Mouse (Mus musculus) midbrain, embryonic 10.5 days (tissue): ENCODE results near the gene Asna1. TPM values are rescaled to one million over a fixed set of nuclear protein-coding genes. Genes with fewer than 3 reads are reported as not detected.

Experiments used
- DNase-seq: peaks from one replicate; pipeline ENCODE4 v3.0.0-alpha.2; 2017; ENCODE audit warnings: low spot score
- H3K27ac ChIP-seq: fragments of 300-500 bp; sonication (generic); replicated peaks from 2 replicates; pipeline ENCODE4 v1.5.1; 2016; ENCODE audit warnings: mild to moderate bottlenecking
- H3K27me3 ChIP-seq: fragments of 300-500 bp; sonication (generic); 2 replicates; pipeline ENCODE4 v1.6.1; 2016; ENCODE audit warnings: low read depth, mild to moderate bottlenecking; ENCODE audit not compliant: poor library complexity, severe bottlenecking
- H3K36me3 ChIP-seq: fragments of 300-500 bp; sonication (generic); 2 replicates; pipeline ENCODE4 v1.6.1; 2016; ENCODE audit warnings: mild to moderate bottlenecking, moderate library complexity
- H3K4me1 ChIP-seq: fragments of 300-500 bp; sonication (generic); 2 replicates; pipeline ENCODE4 v1.6.1; 2016
- H3K4me3 ChIP-seq: fragments of 300-500 bp; sonication (generic); 2 replicates; pipeline ENCODE4 v1.5.1; 2016; ENCODE audit warnings: mild to moderate bottlenecking, moderate library complexity
- H3K9me3 ChIP-seq: fragments of 300-500 bp; sonication (generic); replicated peaks from 2 replicates; pipeline ENCODE4 v1.6.1; 2016; ENCODE audit warnings: mild to moderate bottlenecking
- WGBS: fragments of 180-500 bp; shearing (Covaris S2); methylation state at CpG from one replicate; pipeline ENCODE4 v1.1.7; 2016; 5-methylcytosine and 5-hydroxymethylcytosine counted together
- microRNA-seq: library from miRNA; unstranded; fragments of <30 nt; microRNA quantifications from one replicate; pipeline ENCODE4, GENCODE M21; 2017
- polyA plus RNA-seq: library from polyadenylated mRNA; unstranded; fragments of >200 nt; fragmentation: Nextera tagmentation; extraction: Ambion mirVana; gene quantifications from 2 replicates; pipeline ENCODE4 v1.2.1, GENCODE M21; 2016

Gene Asna1
- polyA plus RNA-seq, 1 experiment from 2014 or later, result 160 TPM

GRCm38 (mm10) chr8:84974543-84975142, 50.4 kb downstream of the Asna1 start:
- Histone ChIP-seq H3K36me3 (peaks cover 48% of the 10 kb centered on the region), H3K4me1 (peaks cover 65% of the 10 kb centered on the region)
- 82% methylated on average over 8 of the region's 8 CpGs for WGBS

DNA sequence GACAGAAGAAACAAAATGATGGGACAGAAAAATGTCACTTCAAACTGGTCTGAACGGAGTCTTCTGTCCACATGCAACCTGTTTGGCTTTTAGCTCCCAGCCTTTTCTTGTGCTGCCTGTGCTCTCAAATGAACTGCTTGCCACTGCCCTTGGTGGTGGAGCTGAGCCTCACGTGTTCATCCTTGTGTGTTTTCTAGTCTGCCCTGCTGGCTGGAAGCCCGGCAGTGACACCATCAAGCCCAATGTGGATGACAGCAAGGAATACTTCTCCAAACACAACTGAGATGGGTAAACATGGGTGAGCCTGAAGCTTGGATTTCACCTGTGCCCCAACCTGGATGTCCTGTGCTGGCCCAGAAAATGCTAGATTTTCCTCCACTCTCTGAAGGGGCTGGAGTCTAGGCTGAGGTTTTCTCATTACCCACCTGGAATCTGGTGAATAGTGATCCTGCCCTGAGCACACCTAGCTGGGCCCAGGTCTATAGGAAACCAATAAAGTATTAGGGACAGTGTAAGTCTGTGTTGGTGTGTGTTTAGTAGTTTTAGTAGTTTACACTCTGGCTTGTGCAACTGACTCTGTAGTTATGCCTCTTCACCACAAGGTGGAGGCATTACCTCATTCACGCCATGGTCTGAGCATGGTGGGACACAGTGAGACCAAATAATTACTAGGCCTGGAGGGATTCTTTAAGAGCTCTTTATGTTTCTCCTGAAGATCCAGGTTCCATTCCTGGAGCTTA, 51.1 kb downstream of the Asna1 start:
- WGBS, result 70% methylated on average over 4 of the region's 4 CpGs

More at GRCm38 (mm10) chr8:84974543-84975142, 50.4 kb downstream of the Asna1 start:
- no peak overlapping the region for H3K27ac ChIP-seq
- DNase-seq, result no peak
- H3K9me3 ChIP-seq, result no peaks in the 10 kb centered on the region
- H3K27me3 ChIP-seq, result peaks cover 31% of the 10 kb centered on the region
- H3K4me3 ChIP-seq, result no peak overlapping the region

DNA sequence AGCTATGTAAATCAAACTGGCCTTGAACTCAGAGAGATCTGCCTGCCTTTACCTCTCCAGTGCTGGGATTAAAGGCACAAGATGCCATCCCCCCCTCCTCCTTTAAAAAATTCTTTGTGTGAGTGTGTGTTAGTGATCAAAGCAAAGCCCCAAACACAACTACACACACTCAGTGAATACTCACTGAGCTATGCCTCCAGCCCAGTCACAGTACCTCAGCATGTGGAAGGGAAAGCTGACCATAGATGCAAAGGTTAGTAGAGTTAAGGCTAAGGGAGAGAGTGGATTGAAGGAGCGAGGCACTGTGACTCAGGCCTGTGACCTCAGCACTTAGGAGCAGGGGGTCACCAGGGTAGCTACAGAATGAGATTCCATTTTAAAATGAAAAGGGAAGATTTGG, 52.0 kb downstream of the Asna1 start:
- no peak overlapping the region for H3K27ac ChIP-seq
- WGBS, result 91% methylated on average over 1 of the region's 1 CpGs
- no peaks in the 10 kb centered on the region for H3K9me3 ChIP-seq
- H3K4me1 ChIP-seq, result peaks cover 60% of the 10 kb centered on the region
- no peak overlapping the region for H3K4me3 ChIP-seq
- DNase-seq, result no peak
- peaks cover 48% of the 10 kb centered on the region for H3K36me3 ChIP-seq
- peaks cover 15% of the 10 kb centered on the region for H3K27me3 ChIP-seq

More for the DNA sequence above, 51.1 kb downstream of the Asna1 start:
- DNase-seq, result no peak
- no peak overlapping the region for H3K27ac ChIP-seq
- peaks cover 24% of the 10 kb centered on the region for H3K27me3 ChIP-seq
- H3K4me1 ChIP-seq, result peaks cover 60% of the 10 kb centered on the region
- no peak overlapping the region for H3K4me3 ChIP-seq
- H3K9me3 ChIP-seq, result no peaks in the 10 kb centered on the region
- H3K36me3 ChIP-seq, result peaks cover 48% of the 10 kb centered on the region

DNA sequence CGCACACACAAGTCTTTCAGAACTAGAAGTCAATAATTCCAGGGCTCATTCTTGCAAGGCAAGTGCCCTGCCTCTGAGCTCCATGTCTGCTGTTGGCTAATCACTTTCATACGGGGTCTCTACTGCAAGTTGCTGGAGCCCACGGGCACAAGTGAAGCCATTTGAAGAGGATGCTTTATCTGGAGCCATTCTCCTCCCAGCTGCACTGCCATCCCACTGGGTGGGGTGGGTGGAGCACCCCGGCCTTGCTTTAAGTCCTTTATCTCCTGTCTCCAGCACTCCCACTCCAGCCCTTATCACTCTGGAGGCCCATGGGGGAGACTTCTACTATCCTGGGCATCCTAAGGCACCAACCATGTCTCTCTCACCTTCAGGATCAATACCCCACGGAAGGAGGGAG, 54.2 kb downstream of the Asna1 start:
- Histone ChIP-seq H3K4me3 (peak overlapping the region; percentile 91), H3K27ac (peak overlapping the region; percentile 98), H3K4me1 (peaks cover 57% of the 10 kb centered on the region)

GRCm38 (mm10) chr8:84970135-84970790, 54.8 kb downstream of the Asna1 start:
- Histone ChIP-seq H3K27me3 (no peaks in the 10 kb centered on the region), H3K9me3 (no peaks in the 10 kb centered on the region), H3K4me3 (peak overlapping the region; percentile 91), H3K27ac (peak overlapping the region; percentile 98), H3K4me1 (peaks cover 56% of the 10 kb centered on the region), H3K36me3 (peaks cover 51% of the 10 kb centered on the region)
- no peak for DNase-seq
- 22% methylated on average over 21 of the region's 21 CpGs for WGBS

More for the DNA sequence above, 54.2 kb downstream of the Asna1 start:
- H3K27me3 ChIP-seq, result no peaks in the 10 kb centered on the region
- H3K36me3 ChIP-seq, result peaks cover 52% of the 10 kb centered on the region
- DNase-seq, result no peak
- H3K9me3 ChIP-seq, result no peaks in the 10 kb centered on the region
- WGBS, result 73% methylated on average over 5 of the region's 5 CpGs

DNA sequence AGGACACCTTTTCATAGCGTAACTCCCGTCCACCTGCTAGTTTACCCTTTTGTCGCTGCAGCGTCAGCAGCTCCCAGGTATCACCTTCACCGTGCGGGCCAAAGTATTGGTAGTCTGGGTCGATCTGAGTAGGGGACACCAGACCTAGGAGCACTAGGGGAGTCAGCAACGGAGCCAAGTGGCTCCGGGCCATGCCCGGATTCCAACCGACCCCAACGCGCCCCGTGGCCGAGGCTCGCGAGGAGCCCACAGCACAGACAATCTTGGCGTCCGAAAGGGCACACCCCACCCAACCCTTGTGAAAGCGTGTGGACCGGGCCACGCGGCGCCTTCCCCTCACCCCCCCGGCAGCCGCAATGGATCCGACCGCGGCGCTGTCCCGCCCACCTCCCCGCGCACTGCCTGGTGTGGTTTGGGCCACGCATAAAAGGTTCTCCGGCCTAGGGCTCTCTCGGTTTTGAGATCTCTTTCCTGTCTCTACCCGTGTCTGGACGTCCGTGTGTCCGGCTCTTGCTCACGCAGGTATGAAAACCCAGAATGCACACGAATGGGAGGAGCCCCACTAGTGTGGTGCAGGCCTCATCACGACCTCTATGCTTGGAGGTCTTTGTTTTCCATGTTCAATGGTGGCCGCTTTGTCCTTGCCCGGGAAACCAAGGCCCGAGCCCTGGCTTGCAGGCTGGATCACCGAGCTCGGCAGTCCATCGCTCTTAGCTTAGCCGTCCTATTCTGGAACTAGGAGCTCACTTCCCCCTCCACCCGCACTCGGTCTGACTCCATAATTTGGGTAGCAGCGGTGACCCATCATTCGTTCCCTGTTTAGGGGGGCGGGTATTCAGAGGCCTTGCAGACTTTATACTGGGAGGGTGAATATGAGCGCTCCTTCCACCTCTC, 55.6 kb downstream of the Asna1 start, which contains the start of the genes Gm49661, Prdx2 and Rnaseh2a:
TSS of gene Gm49661 (minus strand) at position 193 of the 894 bp plus-strand sequence.
TSS of gene Prdx2 (plus strand) at position 347 of the 894 bp plus-strand sequence.
TSS of gene Rnaseh2a (minus strand) at position 527 of the 894 bp plus-strand sequence.
- Histone ChIP-seq H3K9me3 (no peaks in the 10 kb centered on the region), H3K4me1 (peaks cover 58% of the 10 kb centered on the region), H3K27ac (peak within 1 kb of the TSS; percentile 98), H3K36me3 (peaks cover 43% of the 10 kb centered on the region), H3K27me3 (no peaks in the 10 kb centered on the region), H3K4me3 (peak within 1 kb of the TSS; percentile 91)
- DNase-seq, result peak; percentile 87
- under 1% methylated on average over 56 of the region's 56 CpGs for WGBS

DNA sequence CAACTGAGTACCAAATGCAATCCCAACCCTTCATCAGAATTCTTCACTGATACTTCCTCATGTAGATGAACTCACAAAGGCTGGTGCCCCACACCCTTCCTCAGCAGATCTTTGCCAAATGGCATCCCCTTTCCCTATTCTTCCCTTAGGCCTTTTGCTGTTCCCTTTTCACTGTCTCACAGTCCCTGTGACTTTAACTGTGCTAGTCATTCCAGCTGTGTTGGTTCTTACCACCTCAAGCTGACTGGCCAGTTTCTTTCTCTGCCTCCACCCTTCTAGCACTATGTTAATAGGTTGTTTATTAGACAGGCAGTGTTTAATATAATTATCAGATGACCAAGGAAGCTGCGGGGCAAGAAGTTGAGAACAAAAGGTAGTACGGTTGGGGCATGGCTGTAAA, 56.4 kb downstream of the Asna1 start:
- Histone ChIP-seq H3K4me1 (peaks cover 58% of the 10 kb centered on the region), H3K36me3 (peaks cover 43% of the 10 kb centered on the region), H3K9me3 (no peaks in the 10 kb centered on the region), H3K4me3 (peak overlapping the region; percentile 91), H3K27ac (peak overlapping the region; percentile 98), H3K27me3 (no peaks in the 10 kb centered on the region)
- DNase-seq, result no peak
- WGBS, result 33% methylated on average over 2 of the region's 2 CpGs

Small RNAs within 50 kb of the gene (microRNA-seq; reads per million reads assigned to microRNA genes)
- gene Mir7070, result 2.7 reads per million

Other genes with a start within 250 kb of the Asna1 start
- gene Nfix, start 224.9 kb downstream of the Asna1 start, polyA plus RNA-seq, result 0.49 and 1.2 TPM in 2 replicates
- 2.9 and 5.3 TPM in 2 replicates for gene Dand5, start 202.5 kb downstream of the Asna1 start, polyA plus RNA-seq
- 46.3 and 47.2 TPM in 2 replicates for gene Gadd45gip1, start 193.8 kb downstream of the Asna1 start, polyA plus RNA-seq
- 124 and 131 TPM in 2 replicates for gene Rad23a, start 184.6 kb downstream of the Asna1 start, polyA plus RNA-seq
- 723 and 798 TPM in 2 replicates for gene Calr, start 178.3 kb downstream of the Asna1 start, polyA plus RNA-seq
- 133 and 139 TPM in 2 replicates for gene Farsa, start 168.3 kb downstream of the Asna1 start, polyA plus RNA-seq
- gene Syce2, start 153.2 kb downstream of the Asna1 start, polyA plus RNA-seq, result 64.7 and 71.7 TPM in 2 replicates
- 37.3 and 39.6 TPM in 2 replicates for gene Gcdh, start 131.4 kb downstream of the Asna1 start, polyA plus RNA-seq
- gene Klf1, start 123.4 kb downstream of the Asna1 start, polyA plus RNA-seq, result 14.8 and 19.7 TPM in 2 replicates
- gene Dnase2a, start 116.7 kb downstream of the Asna1 start, polyA plus RNA-seq, result 6.6 and 7.5 TPM in 2 replicates
- 3.2 and 8.4 TPM in 2 replicates for gene Mast1, start 87.9 kb downstream of the Asna1 start, polyA plus RNA-seq
- 0.62 and 1.2 TPM in 2 replicates for gene Rtbdn, start 78.3 kb downstream of the Asna1 start, polyA plus RNA-seq
- not detected in 2 replicates for gene Gm49661, start 55.8 kb downstream of the Asna1 start, polyA plus RNA-seq
- 1,203 and 1,278 TPM in 2 replicates for gene Prdx2, start 55.7 kb downstream of the Asna1 start, polyA plus RNA-seq
- gene Rnaseh2a, start 55.5 kb downstream of the Asna1 start, polyA plus RNA-seq, result 136 and 158 TPM in 2 replicates
- gene Junb, start 46.6 kb downstream of the Asna1 start, polyA plus RNA-seq, result 5.0 and 5.4 TPM in 2 replicates
- gene Hook2, start 34.7 kb downstream of the Asna1 start, polyA plus RNA-seq, result 18.2 and 18.4 TPM in 2 replicates
- not detected in 2 replicates for gene Best2, start 10.8 kb downstream of the Asna1 start, polyA plus RNA-seq
- gene Trir, start 1.5 kb upstream of the Asna1 start, polyA plus RNA-seq, result 140 and 146 TPM in 2 replicates
- gene Tnpo2, start 11.6 kb upstream of the Asna1 start, polyA plus RNA-seq, result 28.6 and 34.9 TPM in 2 replicates
- gene Fbxw9, start 34.8 kb upstream of the Asna1 start, polyA plus RNA-seq, result 25.5 and 32.3 TPM in 2 replicates
- 0.91 and 1.1 TPM in 2 replicates for gene Gm5741, start 42.7 kb upstream of the Asna1 start, polyA plus RNA-seq
- gene Dhps, start 46.5 kb upstream of the Asna1 start, polyA plus RNA-seq, result 70.8 and 71.8 TPM in 2 replicates
- gene Wdr83os, start 55.5 kb upstream of the Asna1 start, polyA plus RNA-seq, result 133 and 142 TPM in 2 replicates
- 61.2 and 70.6 TPM in 2 replicates for gene Wdr83, start 56.0 kb upstream of the Asna1 start, polyA plus RNA-seq
- 23.5 and 23.7 TPM in 2 replicates for gene Man2b1, start 58.0 kb upstream of the Asna1 start, polyA plus RNA-seq
- gene Zfp791, start 97.8 kb upstream of the Asna1 start, polyA plus RNA-seq, result 0.81 and 1.5 TPM in 2 replicates
- not detected in 2 replicates for gene Cks1brt, start 126.6 kb upstream of the Asna1 start, polyA plus RNA-seq
- not detected in 2 replicates for gene Olfr371, start 200.7 kb upstream of the Asna1 start, polyA plus RNA-seq